Comparison of ENCODE assay signal across 29 mouse cellular contexts in genomic region chr11:35754906-35755418, GRCm38 (mm10). TPM values are rescaled to one million over a fixed set of nuclear protein-coding genes. Genes with fewer than 3 reads are reported as not detected.
DNase-seq lines count a peak whose midpoint lies in the region; ATAC-seq and TF ChIP-seq lines count a peak whose summit lies in the region.
"Had no signal": no experiment of that assay in that cellular context is flagged by ENCODE, and none has a peak within 500 bp of the region (broad histone marks: within the 10 kb centered on the region; RNA-seq: fewer than 3 reads in every experiment).

No protein-coding gene starts in this region.

- H3K36me3 ChIP-seq in liver, adult 2 months (ENCODE audit: control insufficient read depth, insufficient read depth, low read length) = no peaks in the 10 kb centered on the region
- no peaks in the 10 kb centered on the region for H3K36me3 ChIP-seq in liver, embryonic 11.5 days (ENCODE audit: control insufficient read depth, insufficient read depth, low read length)
- H3K36me3 ChIP-seq in intestine, embryonic 16.5 days (ENCODE audit: control insufficient read depth, insufficient read depth, low read length) = no peaks in the 10 kb centered on the region
- H3K36me3 ChIP-seq: embryonic facial prominence, embryonic 13.5 days; G1E; heart, embryonic 13.5 days; hindbrain, embryonic 12.5 days had no signal

- DNase-seq in adrenal gland, adult 2 months = peak; percentile 31
- DNase-seq in adrenal gland, postnatal 36 days = no peak
- peak; percentile 65 for DNase-seq in liver, adult 2 months (ENCODE audit: extremely low read depth, low read depth, low spot score)
- no peak for DNase-seq in liver, embryonic 11.5 days (ENCODE audit: low spot score)
- DNase-seq in kidney, adult 8-10 months = no peak
- DNase-seq in lung, postnatal 36 days = no peak
- DNase-seq in left cerebral cortex, postnatal 14 days (ENCODE audit: low spot score in 2 of 2) = no peak
- DNase-seq: B cell, adult 2 months; cerebellum, adult 18-20 months; cerebellum, adult 9-11 months; cerebellum, postnatal 36 days; forebrain, postnatal 0 days; gastrocnemius, postnatal 14 days; heart, postnatal 36 days had no signal

- intact Hi-C loops in left cerebral cortex, postnatal 14 days (cut with DNase I) = no loop called here

- no peak overlapping the region for H3K4me2 ChIP-seq in liver, embryonic 11.5 days
- no peak overlapping the region for H3K4me2 ChIP-seq in intestine, embryonic 16.5 days (ENCODE audit: low read depth, low read length)
- H3K4me2 ChIP-seq: embryonic facial prominence, embryonic 13.5 days; forebrain, embryonic 13.5 days; heart, embryonic 13.5 days; hindbrain, embryonic 12.5 days had no signal

- 65% methylated on average over 4 of the region's 4 CpGs for WGBS in liver, adult 2 months
- WGBS in liver, embryonic 11.5 days = 86% methylated on average over 4 of the region's 4 CpGs
- 90% methylated on average over 4 of the region's 4 CpGs for WGBS in intestine, embryonic 16.5 days

- no peak for ATAC-seq in liver, embryonic 11.5 days (replicated peaks; ENCODE audit: low FRiP score)
- ATAC-seq in intestine, embryonic 16.5 days = no peak
- ATAC-seq: activated CD4-positive, CD25-positive, alpha-beta regulatory T cell, adult 4 months; CD4-positive, CD25-positive, alpha-beta regulatory T cell, adult 4 months; forebrain, embryonic 13.5 days; forebrain, postnatal 0 days; hindbrain, embryonic 16.5 days; inflammation-experienced regulatory T-cells, adult 6 months had no signal

- H3K4me1 ChIP-seq in liver, adult 2 months (ENCODE audit: control insufficient read depth, insufficient read depth, low read length) = peaks cover 6% of the 10 kb centered on the region; the same call in 1 of the 2 replicates
- no peaks in the 10 kb centered on the region for H3K4me1 ChIP-seq in liver, embryonic 11.5 days (replicated peaks; ENCODE audit: control insufficient read depth, insufficient read depth, low read length)
- H3K4me1 ChIP-seq in intestine, embryonic 16.5 days (ENCODE audit: control insufficient read depth, insufficient read depth, low read length) = peaks cover 16% of the 10 kb centered on the region
- H3K4me1 ChIP-seq: forebrain, embryonic 13.5 days; hindbrain, embryonic 12.5 days had no signal

- H3K9me3 ChIP-seq in liver, embryonic 11.5 days (ENCODE audit: control insufficient read depth, low read length) = no peaks in the 10 kb centered on the region
- no peaks in the 10 kb centered on the region for H3K9me3 ChIP-seq in intestine, embryonic 16.5 days (ENCODE audit: control insufficient read depth, low read length)
- H3K9me3 ChIP-seq: embryonic facial prominence, embryonic 13.5 days; forebrain, embryonic 13.5 days; G1E; heart, embryonic 13.5 days; hindbrain, embryonic 12.5 days had no signal

- H3K9ac ChIP-seq in liver, adult 2 months (ENCODE audit: low read depth, low read length) = no peak overlapping the region
- H3K9ac ChIP-seq in liver, embryonic 11.5 days (ENCODE audit: low read depth, low read length) = no peak overlapping the region
- no peak overlapping the region for H3K9ac ChIP-seq in intestine, embryonic 16.5 days (ENCODE audit: low read depth, low read length)
- H3K9ac ChIP-seq: embryonic facial prominence, embryonic 13.5 days; forebrain, embryonic 13.5 days; forebrain, postnatal 0 days; heart, embryonic 13.5 days; hindbrain, embryonic 12.5 days had no signal

- no peak for TF ChIP-seq CTCF in liver, adult 2 months (IDR thresholded peaks at IDR 0.05; ENCODE audit: low read depth, low read length)

- no peak overlapping the region for H3K27ac ChIP-seq in liver, adult 2 months (replicated peaks; ENCODE audit: insufficient read depth, low read depth, low read length)
- H3K27ac ChIP-seq in liver, embryonic 11.5 days (ENCODE audit: low read depth, low read length) = no peak overlapping the region
- peak overlapping the region; percentile 68 for H3K27ac ChIP-seq in intestine, embryonic 16.5 days (ENCODE audit: low read length)
- H3K27ac ChIP-seq: embryonic facial prominence, embryonic 13.5 days; forebrain, embryonic 13.5 days; heart, embryonic 13.5 days; hindbrain, embryonic 12.5 days had no signal

- H3K4me3 ChIP-seq in liver, adult 2 months (ENCODE audit: insufficient read depth, low read depth, low read length) = no peak overlapping the region
- no peak overlapping the region for H3K4me3 ChIP-seq in liver, embryonic 11.5 days (ENCODE audit: low read depth, low read length)
- no peak overlapping the region for H3K4me3 ChIP-seq in intestine, embryonic 16.5 days (ENCODE audit: low read length)
- H3K4me3 ChIP-seq: embryonic facial prominence, embryonic 13.5 days; forebrain, embryonic 13.5 days; heart, embryonic 13.5 days; hindbrain, embryonic 12.5 days had no signal

- no peak for TF ChIP-seq POLR2A in liver, adult 2 months (IDR thresholded peaks at IDR 0.05; ENCODE audit: extremely low read depth, insufficient read depth, low read length)

- no peaks in the 10 kb centered on the region for H3K27me3 ChIP-seq in liver, adult 2 months (ENCODE audit: control insufficient read depth, insufficient read depth, low read length)
- H3K27me3 ChIP-seq in liver, embryonic 11.5 days (replicated peaks; ENCODE audit: control insufficient read depth, insufficient read depth, low read length) = no peaks in the 10 kb centered on the region
- H3K27me3 ChIP-seq in intestine, embryonic 16.5 days (replicated peaks; ENCODE audit: control insufficient read depth, insufficient read depth, low read length) = no peaks in the 10 kb centered on the region
- H3K27me3 ChIP-seq: embryonic facial prominence, embryonic 13.5 days; forebrain, embryonic 13.5 days; heart, embryonic 13.5 days; hindbrain, embryonic 12.5 days; Patski had no signal

- H3K79me2 ChIP-seq in liver, adult 2 months (ENCODE audit: control insufficient read depth, insufficient read depth, low read length) = no peaks in the 10 kb centered on the region

RNA-seq across cellular contexts. Expression of gene Pank3, which starts 14.3 kb away (rescaled TPM):
- 10 to 100 TPM; 70.8 to 70.9 TPM for total RNA-seq in adrenal gland, adult 2 months (2021)
- polyA plus RNA-seq in adrenal gland, adult 2 months (2012; rRNA removed) = 4.5 and 4.8 TPM in 2 replicates
- total RNA-seq in adrenal gland, postnatal 36 days (2021) = 10 to 100 TPM; 78.7 to 86.4 TPM
- 46.2 and 58.1 TPM in 2 replicates for total RNA-seq in liver, adult 2 months (2014; rRNA removed)
- 5.7 and 6.1 TPM in 2 replicates for polyA plus RNA-seq in liver, adult 2 months (2012; rRNA removed)
- 11.0 and 11.7 TPM in 2 replicates for polyA plus RNA-seq in liver, embryonic 11.5 days (2014; fragmentation: Nextera tagmentation; extraction: Ambion mirVana)
- polyA plus RNA-seq in intestine, embryonic 16.5 days (2015; fragmentation: Nextera tagmentation; extraction: Ambion mirVana) = 27.1 and 34.9 TPM in 2 replicates
- 10 to 100 TPM; 50.9 to 51.4 TPM for total RNA-seq in left cerebral cortex, postnatal 14 days (2021)

RNA-seq across cellular contexts. Expression of gene Fbll1, which starts 43.7 kb away (rescaled TPM):
- total RNA-seq in adrenal gland, adult 2 months (2021) = not detected
- 0.66 and 0.68 TPM in 2 replicates for polyA plus RNA-seq in adrenal gland, adult 2 months (2012; rRNA removed)
- under 1 TPM in 1 of 2 experiments, not detected in 1; 0.46 TPM for total RNA-seq in adrenal gland, postnatal 36 days (2021)
- not detected in 2 replicates for total RNA-seq in liver, adult 2 months (2014; rRNA removed)
- polyA plus RNA-seq in liver, adult 2 months (2012; rRNA removed) = not detected in 2 replicates
- not detected in 2 replicates for polyA plus RNA-seq in liver, embryonic 11.5 days (2014; fragmentation: Nextera tagmentation; extraction: Ambion mirVana)
- polyA plus RNA-seq in intestine, embryonic 16.5 days (2015; fragmentation: Nextera tagmentation; extraction: Ambion mirVana) = 0.11 TPM in 1 of 2 replicates, not detected in the other
- 10 to 100 TPM; 48.7 to 50.3 TPM for total RNA-seq in left cerebral cortex, postnatal 14 days (2021)
- total RNA-seq: gastrocnemius, adult 18-20 months; gastrocnemius, postnatal 14 days; heart, adult 8-10 months; heart, postnatal 36 days had no signal
- polyA plus RNA-seq: activated CD4-positive, CD25-positive, alpha-beta regulatory T cell, adult 4 months; CD4-positive, CD25-positive, alpha-beta regulatory T cell, adult 4 months; G1E; gonadal fat pad, adult 2 months; heart, embryonic 13.5 days; heart, postnatal 0 days; inflammation-experienced regulatory T-cells, adult 6 months; Patski had no signal

Comparison
In these comparisons a context has a peak if more than half of its experiments do, and no peak if none do; other contexts are left out.
1. DNase-seq: peak in adrenal gland, adult 2 months (single experiment) and liver, adult 2 months (single experiment); none in adrenal gland, postnatal 36 days (0 of 2), liver, embryonic 11.5 days (single experiment), kidney, adult 8-10 months (0 of 2), lung, postnatal 36 days (single experiment) and left cerebral cortex, postnatal 14 days (0 of 2).
2. RNA of gene Fbll1, which starts 43.7 kb away (total RNA-seq): 48.7 to 50.3 TPM in left cerebral cortex, postnatal 14 days; 0.46 TPM in adrenal gland, postnatal 36 days, not detected in adrenal gland, adult 2 months and not detected in liver, adult 2 months; every median in the first group is over 10 times any median in the second.